In the genomic region with DNA sequence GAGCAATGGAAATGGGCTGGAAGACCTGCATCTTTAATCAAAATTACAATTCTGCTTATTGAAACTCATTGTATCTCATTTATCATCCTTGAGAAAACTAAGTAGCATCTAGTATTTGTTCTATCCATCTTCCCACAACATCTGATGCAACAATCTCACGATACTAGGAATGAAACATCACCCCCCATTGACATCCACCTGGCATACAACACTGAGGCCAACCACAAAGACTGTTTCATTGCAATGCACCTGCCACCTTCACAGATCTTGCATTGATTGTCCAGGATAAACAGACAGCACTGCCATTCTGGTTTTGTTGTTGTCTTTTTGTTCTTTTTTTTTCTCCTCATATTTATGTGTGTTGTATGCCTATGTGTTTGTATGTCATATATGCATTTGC, we compare ENCODE assay signal across 11 mouse cellular contexts.
"Had no signal": no experiment of that assay in that cellular context is flagged by ENCODE, and none has a peak within 500 bp of the region (broad histone marks: within the 10 kb centered on the region; RNA-seq: fewer than 3 reads in every experiment).

No protein-coding gene starts in this region.

- DNase-seq: kidney, postnatal 14 days; lung, adult 2 months; right cerebral cortex, postnatal 25 days; thymus, postnatal 36 days had no signal

- H3K4me2 ChIP-seq: liver, embryonic 11.5 days; liver, embryonic 15.5 days; midbrain, embryonic 12.5 days; neural tube, embryonic 13.5 days had no signal

- H3K27me3 ChIP-seq: liver, embryonic 15.5 days; midbrain, embryonic 12.5 days; neural tube, embryonic 13.5 days had no signal

- H3K36me3 ChIP-seq: limb, embryonic 10.5 days; liver, embryonic 15.5 days; midbrain, embryonic 12.5 days; neural tube, embryonic 13.5 days had no signal

- H3K9ac ChIP-seq: liver, embryonic 15.5 days; midbrain, embryonic 12.5 days; neural tube, embryonic 13.5 days had no signal

- H3K4me1 ChIP-seq: limb, embryonic 10.5 days; liver, embryonic 15.5 days; midbrain, embryonic 12.5 days; neural tube, embryonic 13.5 days had no signal

- H3K4me3 ChIP-seq: limb, embryonic 10.5 days; liver, embryonic 15.5 days; midbrain, embryonic 12.5 days; neural tube, embryonic 13.5 days had no signal

- H3K9me3 ChIP-seq: limb, embryonic 10.5 days; liver, embryonic 15.5 days; midbrain, embryonic 12.5 days; neural tube, embryonic 13.5 days had no signal

- H3K27ac ChIP-seq: limb, embryonic 10.5 days; liver, embryonic 15.5 days; midbrain, embryonic 12.5 days; neural tube, embryonic 13.5 days had no signal

- ATAC-seq: lung, postnatal 0 days; midbrain, embryonic 16.5 days had no signal
